Mouse (Mus musculus) CH12.LX (cell line): ENCODE measurements around the gene Usmg5. TPM values are rescaled to one million over a fixed set of nuclear protein-coding genes. Genes with fewer than 3 reads are reported as not detected.

Experiments used
- DNase-seq: peaks from one replicate; pipeline ENCODE4 v3.0.0-alpha.2; 2013; ENCODE audit errors: extremely low read depth
- H3K27ac ChIP-seq: 2 replicates; pipeline ENCODE4 v1.5.1; 2012; ENCODE audit warnings: low read depth, mild to moderate bottlenecking, control low read depth, moderate library complexity; ENCODE audit not compliant: insufficient read depth
- H3K27me3 ChIP-seq: replicated peaks from 2 replicates; pipeline ENCODE3; 2012; ENCODE audit warnings: inconsistent platforms
- H3K36me3 ChIP-seq, 2 experiments: replicated peaks in 1 of 2; 2 replicates each; pipeline versions ENCODE3 to v1.6.1; 2012; ENCODE audit warnings: inconsistent platforms in 1 of 2, low read length in 1 of 2, mild to moderate bottlenecking in 1 of 2, mixed read lengths in 1 of 2, moderate library complexity in 1 of 2; ENCODE audit not compliant: control insufficient read depth in 1 of 2, insufficient read depth in 1 of 2
- H3K4me1 ChIP-seq, 2 experiments: 2 replicates each; pipeline ENCODE4 v1.6.1; 2012; ENCODE audit warnings: inconsistent platforms in 1 of 2, moderate library complexity in 1 of 2; ENCODE audit not compliant: insufficient read depth in 2 of 2, control insufficient read depth in 1 of 2
- H3K4me2 ChIP-seq: 2 replicates; pipeline ENCODE4 v1.6.1; 2012; ENCODE audit warnings: low read depth, mild to moderate bottlenecking, control low read depth; ENCODE audit not compliant: poor library complexity, insufficient read depth, severe bottlenecking
- H3K4me3 ChIP-seq, 3 experiments: fragments of 150-350 bp in 1 of 3; sonication (generic) in 1 of 3; replicated peaks in 1 of 3; 2 replicates each; pipeline versions ENCODE3 to v1.5.1; 2011 to 2012; ENCODE audit warnings: low read depth in 2 of 3, low read length in 2 of 3, mild to moderate bottlenecking in 2 of 3, moderate library complexity in 2 of 3, control low read depth in 1 of 3, improper control_type of control experiment in 1 of 3, inconsistent platforms in 1 of 3, mixed read lengths in 1 of 3; ENCODE audit not compliant: poor library complexity in 1 of 3
- H3K79me2 ChIP-seq: replicated peaks from 2 replicates; pipeline ENCODE4 v1.6.1; 2012; ENCODE audit warnings: mild to moderate bottlenecking, moderate library complexity; ENCODE audit not compliant: control insufficient read depth, poor library complexity, insufficient read depth, severe bottlenecking; ENCODE audit errors: extremely low read depth
- H3K9ac ChIP-seq: 2 replicates; pipeline ENCODE4 v1.6.1; 2012; ENCODE audit warnings: low read depth, mild to moderate bottlenecking, control low read depth, moderate library complexity; ENCODE audit not compliant: insufficient read depth
- H3K9me3 ChIP-seq: replicated peaks from 2 replicates; pipeline ENCODE3; 2012; ENCODE audit warnings: low read length, inconsistent platforms, mixed read lengths
- CHD2 ChIP-seq: IDR thresholded peaks from 2 replicates; pipeline ENCODE4 v1.6.1; 2011; ENCODE audit warnings: low read length, improper control_type of control experiment
- CTCF ChIP-seq, 2 experiments: IDR thresholded peaks in 1 of 2; conservative IDR thresholded peaks in 1 of 2; 2 replicates each; pipeline ENCODE4 v1.5.1; 2011 to 2012; ENCODE audit warnings: low read depth in 2 of 2, low read length in 2 of 2, improper control_type of control experiment in 1 of 2, inconsistent platforms in 1 of 2, mild to moderate bottlenecking in 1 of 2, moderate library complexity in 1 of 2
- EP300 ChIP-seq: IDR thresholded peaks from 2 replicates; pipeline ENCODE4 v1.6.1; 2011; ENCODE audit warnings: low read length, improper control_type of control experiment
- ETS1 ChIP-seq: conservative IDR thresholded peaks from 2 replicates; pipeline ENCODE4 v1.6.1; 2012; ENCODE audit warnings: low read depth, mild to moderate bottlenecking, inconsistent platforms, low read length, improper control_type of control experiment, moderate library complexity
- IRF4 ChIP-seq: IDR thresholded peaks from 2 replicates; pipeline ENCODE4 v1.6.1; 2014; ENCODE audit warnings: low read depth, mild to moderate bottlenecking, inconsistent platforms, low read length, improper control_type of control experiment
- JUN ChIP-seq: IDR thresholded peaks from 2 replicates; pipeline ENCODE4 v1.6.1; 2011; ENCODE audit warnings: low read depth, mild to moderate bottlenecking, low read length, improper control_type of control experiment, moderate library complexity; ENCODE audit not compliant: insufficient read depth
- JUND ChIP-seq: conservative IDR thresholded peaks from 2 replicates; pipeline ENCODE4 v1.6.1; 2011; ENCODE audit warnings: low read depth, low read length, improper control_type of control experiment
- MAFK ChIP-seq: IDR thresholded peaks from 2 replicates; pipeline ENCODE4 v1.6.1; 2011; ENCODE audit warnings: low read length, improper control_type of control experiment; ENCODE audit not compliant: insufficient replicate concordance
- MAZ ChIP-seq: IDR thresholded peaks from 2 replicates; pipeline ENCODE4 v1.6.1; 2012; ENCODE audit warnings: low read depth, mild to moderate bottlenecking, inconsistent platforms, low read length, improper control_type of control experiment, moderate library complexity
- MYC ChIP-seq: IDR thresholded peaks from 2 replicates; pipeline ENCODE4 v1.6.1; 2011; ENCODE audit warnings: low read depth, mild to moderate bottlenecking, improper control_type of control experiment, low read length
- NELFE ChIP-seq: IDR thresholded peaks from 2 replicates; pipeline ENCODE4 v1.6.1; 2011; ENCODE audit warnings: low read depth, low read length, improper control_type of control experiment
- PAX5 ChIP-seq: IDR thresholded peaks from 2 replicates; pipeline ENCODE4 v1.6.1; 2012; ENCODE audit warnings: low read length, inconsistent platforms, mixed read lengths
- POLR2AphosphoS2 ChIP-seq: IDR thresholded peaks from 2 replicates; pipeline ENCODE4 v1.6.1; 2011; ENCODE audit warnings: low read depth, low read length, improper control_type of control experiment
- TCF12 ChIP-seq: IDR thresholded peaks from 2 replicates; pipeline ENCODE4 v1.6.1; 2014; ENCODE audit warnings: low read depth, mild to moderate bottlenecking, inconsistent platforms, low read length, improper control_type of control experiment
- USF1 ChIP-seq: IDR thresholded peaks from 2 replicates; pipeline ENCODE4 v1.6.1; 2014; ENCODE audit warnings: low read depth, mild to moderate bottlenecking, inconsistent platforms, low read length, improper control_type of control experiment
- USF2 ChIP-seq: conservative IDR thresholded peaks from 2 replicates; pipeline ENCODE4 v1.6.1; 2011; ENCODE audit warnings: low read depth, low read length, improper control_type of control experiment
- ZMIZ1 ChIP-seq: IDR thresholded peaks from 2 replicates; pipeline ENCODE4 v1.6.1; 2012; ENCODE audit warnings: low read depth, mild to moderate bottlenecking, inconsistent platforms, low read length, improper control_type of control experiment
- ZNF384 ChIP-seq: IDR thresholded peaks from 2 replicates; pipeline ENCODE4 v1.6.1; 2012; ENCODE audit warnings: low read depth, low read length, improper control_type of control experiment, inconsistent platforms
- dilution Hi-C: fragments of 300-500 bp; cut with MboI; formaldehyde crosslinking; loops from 2 replicates; pipeline ENCODE4 v1.14.3; 2020; ENCODE audit warnings: low sequenced_read_pairs; ENCODE audit not compliant: extremely low pct_unique_long_range_greater_than_20kb, extremely low pct_ligation_motif_present
- in situ Hi-C: fragments of 300-500 bp; cut with MboI; formaldehyde crosslinking; loops from 3 replicates; pipeline ENCODE4 v1.14.3; 2019; ENCODE audit warnings: low sequenced_read_pairs, low pct_ligation_motif_present, low pct_unique_long_range_greater_than_20kb, mixed read lengths
- polyA plus RNA-seq: library from polyadenylated mRNA; unstranded; fragments of >175 nt; gene quantifications from 2 replicates; pipeline ENCODE4 v1.2.1, GENCODE M21; 2012; ENCODE audit warnings: low read depth; ENCODE audit not compliant: insufficient read length
- total RNA-seq, 2 experiments: library from RNA; depleted of rRNA; stranded (reverse); fragments of 300-350 nt in 1 of 2; fragments of >200 nt in 1 of 2; gene quantifications; 2 replicates each; pipeline ENCODE4 v1.2.3; 2012 to 2014

Gene Usmg5
- total and polyA plus RNA-seq, 3 experiments, result 226 to 674 (median 646) TPM

- Histone ChIP-seq H3K79me2 (no peaks in the 10 kb centered on the region), H3K27ac (no peak overlapping the region), H3K4me1 (peaks cover 0 to 9% of the 10 kb centered on the region in 2 experiments; a peak in 2 of 4 replicates), H3K9ac (no peak overlapping the region), H3K9me3 (no peaks in the 10 kb centered on the region), H3K4me3 (no peak overlapping the region), H3K36me3 (peaks cover 27 to 78% of the 10 kb centered on the region in 2 experiments), H3K27me3 (no peaks in the 10 kb centered on the region), H3K4me2 (no peak overlapping the region)
- no peak for DNase-seq
- dilution Hi-C loops, result no loop called here
- in situ Hi-C loops, result no loop called here
- no peak for TF ChIP-seq MYC
- no peak for TF ChIP-seq USF2
- no peak for TF ChIP-seq CTCF (conservative IDR thresholded peaks at IDR 0.05 in 1 of 2, IDR thresholded peaks at IDR 0.05 in 1 of 2; ENCODE audit: low read depth in 2 of 2, low read length in 2 of 2)
- no peak for TF ChIP-seq ZMIZ1
- no peak for TF ChIP-seq TCF12
- TF ChIP-seq USF1, result no peak
- no peak for TF ChIP-seq MAZ
- TF ChIP-seq CHD2, result no peak
Measured at GRCm38 (mm10) chr19:47040720-47041473, 49.5 kb downstream of the Usmg5 start.

DNA sequence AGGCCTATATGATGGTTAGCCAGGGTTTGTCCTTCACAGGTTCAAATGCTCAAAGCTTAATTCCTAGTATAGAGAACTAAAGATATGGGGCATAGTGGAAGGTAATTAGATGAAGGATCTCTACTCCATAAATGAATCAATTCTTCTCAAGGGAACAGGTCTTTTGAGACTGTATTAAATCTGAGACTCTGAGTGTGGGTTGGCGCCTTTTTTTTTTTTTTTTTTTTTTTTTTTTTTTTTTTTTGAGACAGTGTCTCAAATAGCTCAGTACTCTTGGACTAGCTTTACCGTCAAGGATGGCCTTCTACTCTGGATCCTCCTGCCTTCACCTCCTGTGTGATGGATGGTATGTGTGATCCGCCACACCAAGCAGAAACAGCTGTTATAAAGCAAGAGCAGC lies 53.9 kb downstream of the Usmg5 start:
- peaks cover 41 to 84% of the 10 kb centered on the region in 2 experiments for H3K36me3 ChIP-seq
- no peaks in the 10 kb centered on the region for H3K79me2 ChIP-seq
- H3K9me3 ChIP-seq, result no peaks in the 10 kb centered on the region
- in situ Hi-C loops (no loop called here), dilution Hi-C loops (no loop called here)
- H3K27me3 ChIP-seq, result no peaks in the 10 kb centered on the region
- no peak overlapping the region for H3K4me2 ChIP-seq
- DNase-seq, result no peak
- H3K4me3 ChIP-seq, result no peak overlapping the region
- TF ChIP-seq USF2, result no peak
- peak; percentile 83 for TF ChIP-seq ZNF384
- H3K9ac ChIP-seq, result no peak overlapping the region
- no peak overlapping the region for H3K27ac ChIP-seq
- H3K4me1 ChIP-seq, result peaks cover 6 to 22% of the 10 kb centered on the region in 2 experiments

DNA sequence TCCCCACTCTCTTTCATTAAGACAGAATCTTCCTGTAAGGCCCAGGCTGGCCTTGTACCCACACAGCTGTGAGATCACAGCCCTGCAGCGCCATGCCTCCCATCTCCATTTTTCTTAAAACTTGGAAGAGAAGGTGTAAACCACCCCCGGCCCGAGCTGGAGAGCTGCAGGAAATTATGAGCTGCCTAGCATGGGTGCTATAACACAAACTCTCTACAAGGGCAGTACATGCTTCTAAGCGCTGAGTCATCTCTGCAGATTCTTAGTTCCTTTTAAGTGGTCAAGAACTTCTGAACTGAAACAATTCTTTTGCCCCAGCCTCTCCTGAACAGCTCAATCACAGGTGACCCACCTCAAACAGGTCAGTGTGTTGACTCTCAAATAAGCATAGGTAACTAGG lies 55.5 kb downstream of the Usmg5 start:
- Histone ChIP-seq H3K4me3 (no peak overlapping the region), H3K79me2 (no peaks in the 10 kb centered on the region), H3K4me2 (peak overlapping the region; percentile 71), H3K9ac (no peak overlapping the region; the same call in 1 of the 2 replicates), H3K4me1 (peaks cover 6 to 22% of the 10 kb centered on the region in 2 experiments), H3K9me3 (no peaks in the 10 kb centered on the region), H3K27me3 (no peaks in the 10 kb centered on the region), H3K27ac (peak overlapping the region; percentile 64), H3K36me3 (peaks cover 38 to 71% of the 10 kb centered on the region in 2 experiments)
- in situ Hi-C loops, result no loop called here
- TF ChIP-seq JUND, result peak; percentile 88
- TF ChIP-seq MYC, result peak; percentile 61; the same call in 1 of the 2 replicates
- TF ChIP-seq NELFE, result no peak
- peak; percentile 94 for TF ChIP-seq IRF4
- 0 out of 2 replicates have a peak, but pooled peaks have one; percentile 29 for TF ChIP-seq TCF12
- no peak for TF ChIP-seq POLR2AphosphoS2
- TF ChIP-seq JUN, result peak; percentile 79
- peak; percentile 96 for TF ChIP-seq EP300
- peak; percentile 32; the same call in 1 of the 2 replicates for TF ChIP-seq ETS1
- peak; percentile 71; the same call in 1 of the 2 replicates for TF ChIP-seq MAFK
- no peak for TF ChIP-seq PAX5
- DNase-seq, result peak; percentile 56
- dilution Hi-C loops, result no loop called here
